Mouse (Mus musculus): ENCODE measurements around the gene Neurod2. TPM values are rescaled to one million over a fixed set of nuclear protein-coding genes. Genes with fewer than 3 reads are reported as not detected.

The Neurod2 gene
- polyA plus RNA-seq, 1 experiment from 2014 or later: not detected

DNA sequence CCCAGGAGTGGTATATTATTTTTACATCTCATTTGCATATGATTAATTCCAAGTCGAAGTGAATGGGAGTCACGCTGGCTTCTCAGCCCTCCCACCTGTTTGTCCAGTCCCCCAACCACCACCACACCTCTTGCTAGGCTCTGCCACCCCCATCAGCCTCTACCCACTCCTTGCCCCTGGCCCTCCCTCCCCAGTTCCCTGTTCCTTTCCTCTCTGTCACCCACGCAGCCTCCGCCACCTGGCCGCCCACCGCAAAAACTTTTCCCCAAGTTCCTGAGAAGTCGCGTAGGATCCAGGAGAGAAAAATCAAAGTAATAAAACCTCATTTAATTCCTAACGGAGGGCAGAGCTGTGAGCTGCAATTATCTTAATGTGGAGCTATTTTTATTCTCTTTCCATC, 16.7 kb upstream of the Neurod2 start:
- no peaks in the 10 kb centered on the region for H3K79me2 ChIP-seq (ENCODE audit: inconsistent target)
- H3K36me3 ChIP-seq (ENCODE audit: inconsistent target): no peaks in the 10 kb centered on the region
- H3K4me3 ChIP-seq (ENCODE audit: inconsistent target): no peak overlapping the region
- no peak overlapping the region for H3K27ac ChIP-seq
- WGBS (ENCODE audit: missing documents): 20% methylated on average over 9 of the region's 9 CpGs

GRCm38 (mm10) chr11:98345253-98345652, 15.8 kb upstream of the Neurod2 start:
- no peak overlapping the region for H3K27ac ChIP-seq
- no peaks in the 10 kb centered on the region for H3K36me3 ChIP-seq (ENCODE audit: inconsistent target)
- no peaks in the 10 kb centered on the region for H3K79me2 ChIP-seq (ENCODE audit: inconsistent target)
- H3K4me3 ChIP-seq (ENCODE audit: inconsistent target): no peak overlapping the region
- 2% methylated on average over 13 of the region's 14 CpGs for WGBS (ENCODE audit: missing documents)

DNA sequence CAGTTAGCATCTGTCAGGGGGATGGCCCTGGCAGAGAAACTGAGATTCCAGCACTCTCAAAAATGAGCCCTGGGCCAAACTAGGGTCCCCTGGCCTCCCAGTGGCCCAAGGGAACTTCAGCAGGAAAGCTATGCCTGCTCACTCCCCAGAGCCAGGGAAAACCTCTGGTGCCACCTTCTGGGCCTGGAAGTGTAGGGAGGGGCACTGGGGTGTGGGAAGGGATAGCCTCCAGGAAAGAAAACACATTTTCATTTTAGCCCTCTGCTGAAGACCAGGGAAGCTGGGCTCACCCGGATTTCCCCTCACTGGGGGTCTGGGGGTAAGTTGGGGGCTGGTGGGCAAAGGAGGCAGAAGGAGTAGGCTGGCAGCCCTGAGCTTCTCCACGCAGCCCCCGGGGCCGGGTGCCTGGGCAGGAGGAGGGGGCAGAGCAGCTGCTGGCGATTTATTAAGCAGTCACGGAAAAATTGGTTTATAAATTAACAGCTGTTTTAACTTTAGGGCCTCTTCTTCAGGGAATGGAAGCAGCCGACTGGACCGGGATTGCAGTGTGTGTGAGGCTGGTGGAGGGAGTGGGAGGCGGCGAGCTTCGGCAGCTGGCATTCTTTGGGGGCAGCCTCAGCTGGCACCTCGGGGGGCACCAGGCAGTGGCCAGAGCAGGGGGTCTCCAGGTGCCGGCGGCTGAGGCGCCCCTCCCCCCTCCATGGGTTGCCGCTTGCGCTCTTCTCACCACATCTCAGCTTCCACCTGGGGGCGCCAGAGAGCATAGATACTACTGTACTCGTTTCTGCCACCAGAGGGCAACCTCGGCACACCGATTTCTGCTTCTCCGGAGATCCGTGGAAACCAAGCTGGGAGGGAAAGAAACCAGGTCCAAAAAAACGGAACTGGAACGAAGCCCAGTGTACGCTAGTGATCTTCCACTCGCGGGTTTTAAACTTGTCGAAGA, 12.8 kb upstream of the Neurod2 start:
- Histone ChIP-seq H3K79me2 (ENCODE audit: inconsistent target) (no peaks in the 10 kb centered on the region), H3K4me3 (ENCODE audit: inconsistent target) (no peak overlapping the region), H3K36me3 (ENCODE audit: inconsistent target) (no peaks in the 10 kb centered on the region), H3K27ac (no peak overlapping the region)
- WGBS (ENCODE audit: missing documents): 3% methylated on average over 28 of the region's 29 CpGs

DNA sequence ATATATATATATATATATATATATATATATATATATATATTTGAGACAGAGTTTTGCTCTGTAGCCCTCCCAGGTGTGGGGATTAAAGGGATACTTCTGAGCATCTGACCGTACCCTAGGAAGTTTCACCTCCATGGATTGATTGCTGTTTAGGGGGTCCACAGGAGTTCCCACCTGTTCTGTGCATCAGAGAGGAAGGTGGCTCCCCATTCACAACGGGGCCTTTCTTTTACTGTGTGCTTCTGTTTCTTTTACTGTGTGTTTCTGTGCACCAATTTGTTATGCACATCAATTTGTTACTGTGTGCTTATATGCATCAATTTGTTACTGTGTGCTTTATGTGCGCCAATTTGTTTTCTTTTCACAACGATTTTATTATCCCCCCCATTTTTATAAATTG, 11.7 kb upstream of the Neurod2 start:
- WGBS (ENCODE audit: missing documents): 63% methylated on average over 4 of the region's 4 CpGs
- Histone ChIP-seq H3K4me3 (ENCODE audit: inconsistent target) (no peak overlapping the region), H3K27ac (no peak overlapping the region), H3K79me2 (ENCODE audit: inconsistent target) (no peaks in the 10 kb centered on the region), H3K36me3 (ENCODE audit: inconsistent target) (no peaks in the 10 kb centered on the region)

DNA sequence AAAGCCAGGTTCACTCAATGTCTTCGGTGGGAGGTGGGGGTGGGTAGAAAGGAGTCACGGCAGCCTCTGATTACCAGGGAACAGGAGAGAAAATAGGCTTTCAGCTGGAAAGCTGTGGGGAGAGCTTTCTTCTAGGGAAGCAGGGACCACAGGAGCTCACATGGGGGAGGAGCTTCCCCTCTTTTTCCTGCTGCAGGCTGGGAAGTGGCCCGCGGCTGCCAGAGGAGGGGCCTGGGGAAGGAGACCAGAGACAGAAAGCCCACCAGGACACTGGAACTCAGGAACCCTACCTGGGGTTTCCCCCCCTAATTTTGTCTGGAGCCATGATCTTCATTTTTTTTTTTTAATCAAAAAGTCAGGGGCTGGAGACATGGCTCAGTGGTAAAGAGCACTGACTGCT, 11.1 kb upstream of the Neurod2 start:
- Histone ChIP-seq H3K36me3 (ENCODE audit: inconsistent target) (no peaks in the 10 kb centered on the region), H3K4me3 (ENCODE audit: inconsistent target) (no peak overlapping the region)

DNA sequence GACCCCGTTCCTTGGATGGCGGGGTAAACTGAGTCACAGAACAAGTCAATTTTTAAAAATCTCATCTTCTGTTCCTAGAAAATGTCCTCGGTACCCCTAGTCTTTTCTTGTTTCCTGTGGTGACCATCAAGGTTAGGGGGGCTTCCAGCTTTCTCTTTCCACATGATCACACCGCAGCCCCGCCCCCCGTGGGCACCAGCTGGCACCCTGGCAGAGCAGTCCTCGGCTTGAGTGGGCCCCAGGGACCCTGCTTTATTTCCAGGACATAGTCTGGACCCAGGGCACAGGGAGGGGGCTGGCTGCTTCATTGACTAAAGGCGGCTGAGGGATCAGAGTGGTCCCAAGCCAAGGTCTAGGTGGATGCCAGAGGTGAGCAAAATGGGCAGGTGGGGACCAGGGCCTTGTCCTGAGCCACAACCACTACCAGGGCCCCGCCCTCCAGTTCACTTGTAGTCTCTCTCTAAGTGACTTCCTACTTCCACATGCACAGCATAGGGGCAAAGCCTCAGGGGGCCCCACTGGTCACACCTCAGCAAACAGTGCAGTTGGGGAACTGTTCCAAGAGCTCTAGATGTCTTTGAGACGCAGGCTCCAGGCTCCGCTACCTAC, 10.3 kb upstream of the Neurod2 start:
- no peak overlapping the region for H3K4me3 ChIP-seq (ENCODE audit: inconsistent target)
- WGBS (ENCODE audit: missing documents): 13% methylated on average over 11 of the region's 11 CpGs

More for the DNA sequence above, 11.1 kb upstream of the Neurod2 start:
- WGBS (ENCODE audit: missing documents): 11% methylated on average over 4 of the region's 4 CpGs
- no peak overlapping the region for H3K27ac ChIP-seq
- no peaks in the 10 kb centered on the region for H3K79me2 ChIP-seq (ENCODE audit: inconsistent target)

DNA sequence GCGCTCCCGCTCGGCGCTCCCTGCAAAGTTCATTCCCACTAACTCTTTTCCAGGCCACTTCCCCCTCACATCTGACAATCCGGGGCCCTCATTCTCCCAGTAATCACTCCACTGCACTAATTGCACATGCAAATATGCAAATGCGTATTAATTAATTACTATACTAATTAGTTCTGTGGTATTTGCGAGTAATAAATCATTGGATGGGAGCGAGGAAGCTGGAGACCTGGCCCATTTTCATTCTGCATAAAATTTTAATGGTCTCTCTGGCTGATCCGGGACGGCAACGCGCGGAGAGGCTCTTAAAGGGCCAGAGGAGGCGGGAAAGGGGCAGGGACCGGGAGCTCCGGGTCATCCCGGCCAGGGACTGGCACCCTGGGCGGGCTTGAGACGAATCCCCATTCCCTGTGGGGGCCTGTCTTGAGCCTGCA, 9.6 kb upstream of the Neurod2 start:
- 3% methylated on average over 19 of the region's 19 CpGs for WGBS (ENCODE audit: missing documents)
- H3K27ac ChIP-seq: no peak overlapping the region
- H3K79me2 ChIP-seq (ENCODE audit: inconsistent target): no peaks in the 10 kb centered on the region
- H3K36me3 ChIP-seq (ENCODE audit: inconsistent target): no peaks in the 10 kb centered on the region
- H3K4me3 ChIP-seq (ENCODE audit: inconsistent target): no peak overlapping the region

More for the DNA sequence above, 10.3 kb upstream of the Neurod2 start:
- Histone ChIP-seq H3K36me3 (ENCODE audit: inconsistent target) (no peaks in the 10 kb centered on the region), H3K79me2 (ENCODE audit: inconsistent target) (no peaks in the 10 kb centered on the region), H3K27ac (no peak overlapping the region)

- Histone ChIP-seq H3K36me3 (ENCODE audit: inconsistent target) (no peaks in the 10 kb centered on the region), H3K79me2 (ENCODE audit: inconsistent target) (no peaks in the 10 kb centered on the region), H3K4me3 (ENCODE audit: inconsistent target) (no peak overlapping the region), H3K27ac (no peak overlapping the region)
- under 1% methylated on average over 24 of the region's 57 CpGs for WGBS (ENCODE audit: missing documents)
These were observed 9.1 kb upstream of the Neurod2 start for GRCm38 (mm10) chr11:98338507-98338961.

DNA sequence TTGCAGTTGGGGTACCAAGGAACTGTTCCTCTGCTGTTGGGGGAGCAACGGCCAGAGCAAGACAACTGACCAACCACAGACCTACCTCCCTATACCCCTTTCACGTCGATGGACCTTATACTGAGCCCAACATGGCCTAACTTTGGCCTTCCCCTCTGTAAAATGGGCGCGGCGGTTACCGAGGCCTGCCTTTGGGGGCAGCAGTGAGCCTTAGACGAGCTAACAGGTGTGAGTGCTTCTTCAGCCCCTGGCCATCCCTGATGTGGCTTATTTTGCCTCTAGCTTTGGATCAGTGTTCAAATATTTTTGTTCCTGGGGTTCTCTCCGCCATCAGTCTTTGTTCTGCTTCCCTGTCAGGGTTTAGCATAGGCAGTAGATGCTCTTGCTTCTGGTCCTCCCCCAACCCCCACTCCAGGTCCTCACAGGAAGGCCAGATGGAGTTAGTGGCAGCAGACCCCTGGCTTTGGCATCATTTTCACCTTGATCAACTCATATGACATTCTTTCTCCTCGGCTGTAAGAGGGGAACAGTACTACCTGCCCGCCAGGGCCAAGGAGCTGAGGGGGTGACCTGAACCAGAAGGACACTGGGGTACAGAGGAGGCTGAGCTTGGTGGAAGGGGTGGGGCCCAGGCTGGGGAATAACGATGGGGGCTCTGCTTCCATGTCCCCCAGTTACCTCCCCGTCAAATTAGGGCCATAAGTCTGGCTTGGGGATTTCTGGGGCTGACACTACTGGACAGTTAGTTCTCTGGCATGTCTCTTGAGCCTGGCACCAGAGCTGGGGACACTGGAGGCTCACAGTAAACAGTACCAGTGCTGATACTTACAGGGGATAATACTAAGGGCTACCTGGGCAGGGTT, 7.0 kb upstream of the Neurod2 start:
- no peaks in the 10 kb centered on the region for H3K36me3 ChIP-seq (ENCODE audit: inconsistent target)
- H3K4me3 ChIP-seq (ENCODE audit: inconsistent target): no peak overlapping the region
- no peak overlapping the region for H3K27ac ChIP-seq
- WGBS (ENCODE audit: missing documents): 31% methylated on average over 13 of the region's 13 CpGs
- no peaks in the 10 kb centered on the region for H3K79me2 ChIP-seq (ENCODE audit: inconsistent target)

- H3K36me3 ChIP-seq (ENCODE audit: inconsistent target): no peaks in the 10 kb centered on the region
- 14% methylated on average over 9 of the region's 9 CpGs for WGBS (ENCODE audit: missing documents)
- no peak overlapping the region for H3K27ac ChIP-seq
- no peak overlapping the region for H3K4me3 ChIP-seq (ENCODE audit: inconsistent target)
- no peaks in the 10 kb centered on the region for H3K79me2 ChIP-seq (ENCODE audit: inconsistent target)
These were observed 5.8 kb upstream of the Neurod2 start for GRCm38 (mm10) chr11:98335250-98335649.

DNA sequence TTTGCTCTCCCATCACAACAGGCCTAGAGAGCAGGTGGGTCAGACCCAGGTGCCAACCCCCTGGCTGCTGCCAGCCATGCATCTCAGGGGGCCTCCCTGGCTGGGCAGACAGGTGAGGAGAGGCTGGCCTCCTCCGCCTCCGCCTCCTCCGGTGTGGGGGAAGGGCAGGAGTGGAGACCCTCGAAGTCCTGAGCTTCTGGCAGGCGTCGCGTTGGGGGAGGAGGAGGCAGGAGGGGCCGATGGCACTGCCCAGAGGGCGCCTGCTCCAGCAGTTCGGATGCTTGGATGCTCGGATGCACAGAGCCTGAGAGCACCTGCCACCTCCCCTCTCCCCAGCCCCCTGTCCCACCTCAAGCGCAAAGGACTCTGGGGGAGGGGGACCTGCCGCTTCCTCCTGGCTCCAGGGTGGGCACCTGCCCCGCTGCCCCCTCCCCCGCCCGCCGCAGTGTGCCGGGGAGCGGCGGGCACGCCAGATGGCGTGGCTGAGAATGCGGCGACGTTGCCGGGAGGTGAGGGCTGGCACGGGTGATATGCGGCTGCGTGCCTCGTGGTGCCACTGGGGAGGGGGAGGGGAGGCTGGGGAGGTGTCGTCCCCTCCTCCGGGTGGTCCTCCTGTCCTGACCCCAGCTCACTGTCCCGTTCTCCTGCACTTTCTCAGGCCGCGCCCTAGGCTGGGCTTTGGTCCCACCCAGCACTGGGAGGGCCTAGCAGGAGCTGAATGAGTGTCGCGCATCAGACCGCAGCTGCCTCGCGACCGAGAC, 4.7 kb upstream of the Neurod2 start:
- Histone ChIP-seq H3K27ac (no peak overlapping the region), H3K4me3 (ENCODE audit: inconsistent target) (no peak overlapping the region), H3K79me2 (ENCODE audit: inconsistent target) (no peaks in the 10 kb centered on the region), H3K36me3 (ENCODE audit: inconsistent target) (no peaks in the 10 kb centered on the region)
- 6% methylated on average over 35 of the region's 41 CpGs for WGBS (ENCODE audit: missing documents)

- Histone ChIP-seq H3K27ac (no peak overlapping the region), H3K79me2 (ENCODE audit: inconsistent target) (no peaks in the 10 kb centered on the region), H3K4me3 (ENCODE audit: inconsistent target) (no peak overlapping the region), H3K36me3 (ENCODE audit: inconsistent target) (no peaks in the 10 kb centered on the region)
- WGBS (ENCODE audit: missing documents): 79% methylated on average over 10 of the region's 10 CpGs
These were observed 3.8 kb upstream of the Neurod2 start for GRCm38 (mm10) chr11:98333263-98333696.

DNA sequence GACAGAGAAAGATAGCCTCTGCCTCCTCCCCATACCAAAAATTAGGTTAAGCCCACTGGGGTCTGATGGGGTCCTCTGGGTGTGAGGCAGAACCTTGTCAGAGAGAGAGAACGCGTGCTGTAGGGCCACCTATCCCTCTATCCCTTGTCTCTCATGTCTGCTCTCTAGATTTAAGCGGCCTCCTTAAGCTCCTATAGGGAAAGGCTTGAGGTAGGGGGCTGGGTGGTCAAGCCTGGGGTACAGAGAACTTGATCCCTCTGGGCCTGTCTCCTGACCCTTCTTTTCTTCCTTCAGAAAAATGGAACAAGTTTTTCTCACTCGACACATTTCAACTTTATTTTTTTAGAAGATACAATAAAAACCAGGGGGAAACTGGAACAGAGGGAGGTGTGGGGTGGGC, 3.4 kb upstream of the Neurod2 start:
- WGBS (ENCODE audit: missing documents): 83% methylated on average over 4 of the region's 4 CpGs
- Histone ChIP-seq H3K27ac (no peak overlapping the region), H3K4me3 (ENCODE audit: inconsistent target) (no peak overlapping the region), H3K36me3 (ENCODE audit: inconsistent target) (no peaks in the 10 kb centered on the region), H3K79me2 (ENCODE audit: inconsistent target) (no peaks in the 10 kb centered on the region)

DNA sequence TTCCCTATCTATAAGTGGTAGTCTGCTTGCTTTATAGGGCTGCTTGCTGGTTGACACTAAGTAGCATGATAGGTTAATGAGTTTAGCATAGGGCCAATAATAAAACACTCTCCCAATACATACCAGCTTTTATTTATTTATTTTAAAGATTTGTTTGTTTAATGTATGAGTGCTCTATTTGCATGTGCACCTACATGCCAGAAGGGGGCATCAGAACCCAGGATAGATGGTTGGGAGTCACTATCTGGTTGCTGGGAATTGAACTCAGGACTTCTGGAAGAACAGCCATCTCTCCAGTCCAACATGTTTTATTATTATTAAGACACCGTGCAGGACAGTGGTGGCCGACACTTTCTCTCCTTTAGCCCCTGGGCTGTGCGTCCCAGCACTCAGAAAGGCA, 2.7 kb upstream of the Neurod2 start:
- H3K27ac ChIP-seq: no peak overlapping the region
- H3K4me3 ChIP-seq (ENCODE audit: inconsistent target): no peak overlapping the region
- H3K36me3 ChIP-seq (ENCODE audit: inconsistent target): no peaks in the 10 kb centered on the region
- no peaks in the 10 kb centered on the region for H3K79me2 ChIP-seq (ENCODE audit: inconsistent target)
- 88% methylated on average over 3 of the region's 3 CpGs for WGBS (ENCODE audit: missing documents)
